Mouse (Mus musculus) liver, postnatal 0 days (tissue): Measurements from ENCODE around the gene 3110082I17Rik. TPM values are rescaled to one million over a fixed set of nuclear protein-coding genes. Genes with fewer than 3 reads are reported as not detected.

Experiments used
- ATAC-seq: fragments of 200-750 bp; cut with Nextera tagmentation; 2 replicates; pipeline ENCODE4 v1.8.0; 2017; ENCODE audit warnings: mild to moderate bottlenecking, moderate library complexity
- DNase-seq: peaks from one replicate; pipeline ENCODE4 v3.0.0-alpha.2; 2016
- H3K27ac ChIP-seq: fragments of 300-500 bp; sonication (generic); 2 replicates; pipeline ENCODE4 v1.5.1; 2014; ENCODE audit warnings: antibody characterized with exemption, moderate library complexity, mild to moderate bottlenecking, low read depth
- H3K27me3 ChIP-seq: fragments of 300-500 bp; sonication (generic); 2 replicates; pipeline ENCODE4 v1.6.1; 2014; ENCODE audit warnings: low read length, control low read depth, mixed read lengths; ENCODE audit not compliant: insufficient read depth
- H3K36me3 ChIP-seq: fragments of 300-500 bp; sonication (generic); replicated peaks from 2 replicates; pipeline ENCODE4 v1.6.1; 2014; ENCODE audit warnings: mild to moderate bottlenecking, control low read depth, low read length, moderate library complexity, mixed read lengths; ENCODE audit not compliant: insufficient read depth
- H3K4me1 ChIP-seq: fragments of 300-500 bp; sonication (generic); 2 replicates; pipeline ENCODE4 v1.6.1; 2014; ENCODE audit warnings: antibody characterized with exemption, mild to moderate bottlenecking, control low read depth; ENCODE audit not compliant: insufficient read depth
- H3K4me2 ChIP-seq: fragments of 300-500 bp; sonication (generic); 2 replicates; pipeline ENCODE4 v1.6.1; 2014; ENCODE audit warnings: low read depth, mild to moderate bottlenecking, low read length, moderate library complexity, mixed read lengths
- H3K4me3 ChIP-seq: fragments of 300-500 bp; sonication (generic); 2 replicates; pipeline ENCODE4 v1.5.1; 2014; ENCODE audit warnings: low read depth, low read length
- H3K9ac ChIP-seq: fragments of 300-500 bp; sonication (generic); replicated peaks from 2 replicates; pipeline ENCODE4 v1.6.1; 2014; ENCODE audit warnings: mild to moderate bottlenecking, moderate library complexity
- H3K9me3 ChIP-seq: fragments of 300-500 bp; sonication (generic); 2 replicates; pipeline ENCODE4 v1.6.1; 2016; ENCODE audit warnings: mild to moderate bottlenecking, control low read depth, low read length, mixed read lengths
- CTCF ChIP-seq: sonication (generic); IDR thresholded peaks from 2 replicates; pipeline ENCODE4 v1.5.1; 2016; ENCODE audit warnings: antibody characterized with exemption, low read depth
- EP300 ChIP-seq: IDR thresholded peaks from 2 replicates; pipeline ENCODE4 v1.6.1; 2016; ENCODE audit warnings: antibody characterized with exemption, low read depth, mild to moderate bottlenecking
- WGBS: fragments of 180-500 bp; shearing (Covaris S2); extraction: QIAGEN DNeasy Blood & Tissue Kit; methylation state at CpG from one replicate; pipeline ENCODE4 v1.1.7; 2014; ENCODE audit not compliant: insufficient replicate concordance; 5-methylcytosine and 5-hydroxymethylcytosine counted together
- polyA plus RNA-seq: library from polyadenylated mRNA; unstranded; fragments of >200 nt; fragmentation: Nextera tagmentation; extraction: Ambion mirVana; gene quantifications from 2 replicates; pipeline ENCODE4 v1.2.1, GENCODE M21; 2015

Gene 3110082I17Rik
- polyA plus RNA-seq, 1 experiment from 2014 or later, result 9.5 TPM

DNA sequence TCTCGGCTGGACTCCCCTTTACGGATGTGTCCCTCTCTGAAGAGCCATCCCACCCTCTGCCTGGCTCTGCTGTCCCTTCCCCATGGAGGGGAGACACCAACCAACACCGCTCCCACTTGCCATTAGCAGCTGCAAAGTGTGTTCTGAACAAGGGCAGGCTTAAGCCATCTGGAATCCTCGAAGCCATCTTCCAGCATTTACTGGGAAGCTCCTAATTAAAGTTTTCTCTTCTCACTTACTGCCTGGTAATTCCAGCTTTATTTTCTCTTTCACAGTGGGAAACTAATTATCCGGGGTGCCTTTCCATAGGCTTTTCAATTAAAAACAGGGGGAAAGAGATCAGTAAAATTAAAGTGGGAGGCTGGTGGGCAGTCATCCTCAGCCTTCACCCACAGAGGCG is 28.0 kb downstream of the 3110082I17Rik start:
- Histone ChIP-seq H3K4me1 (no peaks in the 10 kb centered on the region), H3K4me3 (no peak overlapping the region), H3K9ac (no peak overlapping the region), H3K9me3 (no peaks in the 10 kb centered on the region), H3K4me2 (no peak overlapping the region), H3K27me3 (no peaks in the 10 kb centered on the region), H3K36me3 (no peaks in the 10 kb centered on the region), H3K27ac (no peak overlapping the region)
- ATAC-seq, result no peak
- DNase-seq, result no peak
- 79% methylated on average over 6 of the region's 6 CpGs for WGBS
- TF ChIP-seq CTCF (no peak), EP300 (no peak)

DNA sequence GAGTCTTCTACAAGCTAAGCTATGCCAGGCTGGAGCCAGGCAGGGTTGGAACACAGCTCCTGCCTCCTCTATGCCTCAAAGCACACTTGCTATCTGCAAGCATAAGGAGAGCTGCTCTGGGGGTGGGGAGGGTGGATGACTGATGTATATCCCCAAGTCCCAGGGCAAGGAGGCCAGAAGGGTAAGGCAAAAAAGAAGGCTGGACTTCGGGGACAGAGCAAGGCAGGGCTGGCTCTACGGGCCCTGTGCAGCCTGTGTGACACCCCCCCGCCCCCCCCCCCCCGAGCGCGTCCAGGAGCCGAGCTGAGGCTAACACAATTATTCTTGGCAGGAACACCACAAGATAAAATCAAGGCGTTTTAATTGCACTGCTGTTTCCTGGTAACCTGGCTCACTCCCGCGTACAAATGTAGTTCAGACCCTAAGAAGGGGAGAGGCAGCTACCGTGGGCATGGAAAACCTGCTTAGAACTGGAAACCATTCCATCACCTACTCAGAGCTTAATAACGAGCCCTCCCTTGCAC is 30.4 kb downstream of the 3110082I17Rik start:
- no peaks in the 10 kb centered on the region for H3K27me3 ChIP-seq
- TF ChIP-seq CTCF (no peak), EP300 (no peak)
- H3K4me3 ChIP-seq, result no peak overlapping the region
- 49% methylated on average over 10 of the region's 12 CpGs for WGBS
- H3K27ac ChIP-seq, result no peak overlapping the region
- no peaks in the 10 kb centered on the region for H3K9me3 ChIP-seq
- DNase-seq (no peak), ATAC-seq (no peak)
- no peaks in the 10 kb centered on the region for H3K4me1 ChIP-seq
- no peak overlapping the region for H3K4me2 ChIP-seq
- no peak overlapping the region for H3K9ac ChIP-seq
- H3K36me3 ChIP-seq, result no peaks in the 10 kb centered on the region

DNA sequence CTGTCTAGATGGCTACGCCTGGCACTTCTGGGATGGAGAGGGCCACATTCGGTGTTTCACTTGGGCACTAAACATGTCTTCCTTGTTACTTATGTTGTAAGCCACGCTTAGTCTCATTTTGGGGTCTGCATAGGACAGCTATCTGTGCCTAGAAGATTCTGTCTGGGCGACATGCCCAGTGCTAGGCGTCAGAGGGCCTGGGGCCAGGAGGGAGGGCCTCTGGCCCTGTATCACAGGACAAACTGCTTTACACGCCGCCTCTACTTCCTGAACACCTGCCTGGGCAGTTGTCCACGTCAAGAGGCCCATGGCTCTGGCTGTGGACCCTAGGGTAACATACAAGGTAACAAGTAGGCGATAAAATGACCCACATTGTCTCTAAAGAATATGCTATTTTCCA is 32.3 kb downstream of the 3110082I17Rik start:
- Histone ChIP-seq H3K27ac (no peak overlapping the region), H3K36me3 (no peaks in the 10 kb centered on the region), H3K4me1 (no peaks in the 10 kb centered on the region), H3K9me3 (no peaks in the 10 kb centered on the region), H3K4me2 (no peak overlapping the region), H3K27me3 (no peaks in the 10 kb centered on the region), H3K9ac (no peak overlapping the region), H3K4me3 (no peak overlapping the region)
- WGBS, result 74% methylated on average over 9 of the region's 9 CpGs
- ATAC-seq (no peak), DNase-seq (no peak)
- no peak for TF ChIP-seq EP300
- TF ChIP-seq CTCF, result no peak

DNA sequence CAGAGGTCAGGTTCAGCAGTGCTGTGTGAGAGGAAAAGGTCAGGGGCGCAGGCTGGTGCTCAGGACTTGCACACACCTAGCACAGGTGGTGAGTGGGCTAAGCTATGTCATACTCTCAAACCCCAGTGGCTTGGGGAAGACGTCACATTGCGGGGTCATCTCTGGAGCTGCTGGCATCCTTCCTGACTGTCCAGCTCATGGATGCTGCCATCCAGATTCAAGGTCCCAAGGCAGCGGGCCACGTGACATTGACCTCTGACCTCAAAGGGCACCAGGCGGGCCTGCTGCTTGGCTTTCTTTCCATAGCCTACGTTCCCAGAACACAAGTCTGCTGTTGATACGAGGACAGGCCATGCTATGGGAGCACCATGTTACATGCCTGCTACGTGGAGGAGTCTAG is 33.3 kb downstream of the 3110082I17Rik start:
- WGBS, result 81% methylated on average over 9 of the region's 9 CpGs
- Histone ChIP-seq H3K4me3 (no peak overlapping the region), H3K36me3 (no peaks in the 10 kb centered on the region), H3K27me3 (no peaks in the 10 kb centered on the region), H3K27ac (no peak overlapping the region), H3K9me3 (no peaks in the 10 kb centered on the region), H3K9ac (no peak overlapping the region), H3K4me2 (no peak overlapping the region), H3K4me1 (no peaks in the 10 kb centered on the region)
- TF ChIP-seq CTCF (no peak), EP300 (no peak)
- DNase-seq (no peak), ATAC-seq (no peak)

DNA sequence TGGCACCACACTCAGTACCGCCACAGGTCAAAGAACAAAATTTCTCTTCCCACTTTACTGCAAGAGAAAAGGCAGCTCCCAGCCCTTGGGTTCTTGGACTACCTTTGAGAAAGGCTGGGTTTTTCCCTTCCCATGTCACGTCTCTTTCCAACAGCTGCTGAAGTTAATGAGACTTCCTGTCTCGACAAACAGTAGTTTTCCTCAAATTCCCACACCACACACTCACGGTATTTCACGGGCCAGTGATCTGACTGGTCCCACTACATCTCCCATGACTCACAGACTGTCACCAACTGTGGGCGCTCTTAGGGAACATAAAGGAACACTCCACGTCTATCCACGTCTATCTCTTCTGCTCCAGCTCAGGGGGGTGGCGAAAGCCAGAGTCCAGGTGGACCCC is 35.1 kb downstream of the 3110082I17Rik start:
- Histone ChIP-seq H3K27ac (no peak overlapping the region), H3K9ac (no peak overlapping the region), H3K4me3 (no peak overlapping the region), H3K27me3 (no peaks in the 10 kb centered on the region), H3K4me1 (no peaks in the 10 kb centered on the region), H3K36me3 (no peaks in the 10 kb centered on the region), H3K9me3 (no peaks in the 10 kb centered on the region), H3K4me2 (no peak overlapping the region)
- TF ChIP-seq CTCF (no peak), EP300 (no peak)
- DNase-seq, result no peak
- WGBS, result 71% methylated on average over 9 of the region's 9 CpGs
- ATAC-seq, result no peak

DNA sequence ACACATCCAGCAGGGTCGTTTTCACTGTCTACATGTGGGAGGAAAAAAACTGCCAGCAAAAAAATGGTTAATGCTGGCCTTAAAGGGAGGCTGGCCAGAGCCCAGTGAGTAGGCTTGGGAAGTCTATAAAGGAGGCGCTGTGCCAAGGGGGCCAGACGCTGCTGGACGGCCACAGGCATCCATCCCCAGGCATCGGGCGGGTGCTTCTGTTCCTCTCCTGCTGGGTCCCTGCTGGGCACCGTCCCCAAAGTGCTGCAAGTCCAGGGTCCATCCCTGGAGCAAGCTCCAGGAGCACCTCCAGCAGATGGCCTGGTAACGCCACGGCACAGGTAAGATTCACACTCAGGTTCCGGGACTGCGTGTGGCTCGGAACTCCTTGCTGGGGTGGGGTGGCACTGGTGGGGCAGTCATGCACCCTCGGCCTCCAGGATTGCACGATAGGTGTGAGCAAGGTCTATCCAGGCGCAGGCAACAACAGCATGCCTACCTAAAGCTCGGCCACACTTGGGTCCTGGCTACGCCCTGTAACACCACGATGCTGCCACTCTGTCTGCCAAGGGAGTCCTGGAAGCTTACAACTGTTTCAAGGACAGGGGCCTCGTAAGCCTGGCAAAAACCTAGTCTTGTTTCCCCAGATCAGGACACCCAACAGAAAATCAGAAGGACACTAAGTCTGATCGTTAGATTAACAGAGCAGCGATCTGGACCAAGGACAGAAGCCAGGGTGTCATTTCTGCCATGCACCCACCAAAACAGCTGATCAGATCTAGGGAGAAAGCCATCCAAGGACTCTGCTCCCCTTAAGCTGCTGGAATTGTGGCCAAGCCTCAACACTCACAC is 37.1 kb downstream of the 3110082I17Rik start, which contains the start of gene Gper1:
Gene Gper1 (plus strand): TSS at position 126 of the 840 bp plus-strand sequence.
- TF ChIP-seq CTCF (no peak), EP300 (no peak)
- no peaks in the 10 kb centered on the region for H3K27me3 ChIP-seq
- H3K9ac ChIP-seq, result no peak within 1 kb of the TSS
- ATAC-seq (no peak), DNase-seq (no peak)
- no peaks in the 10 kb centered on the region for H3K9me3 ChIP-seq
- H3K4me2 ChIP-seq, result no peak within 1 kb of the TSS
- H3K27ac ChIP-seq, result no peak within 1 kb of the TSS
- H3K4me3 ChIP-seq, result no peak within 1 kb of the TSS
- 72% methylated on average over 21 of the region's 21 CpGs for WGBS
- no peaks in the 10 kb centered on the region for H3K4me1 ChIP-seq
- H3K36me3 ChIP-seq, result no peaks in the 10 kb centered on the region
